Mouse (Mus musculus): Measurements from ENCODE around the gene Macrod2.

- TF ChIP-seq POLR2A (IDR thresholded peaks at IDR 0.05; ENCODE audit: insufficient read depth, low read depth, low read length) (no peak), CTCF (IDR thresholded peaks at IDR 0.05; ENCODE audit: insufficient read depth, low read depth, low read length) (no peak)
These were observed 1967.8 kb downstream of the Macrod2 start for GRCm38 (mm10) chr2:142362888-142363287.
